Mouse (Mus musculus): ENCODE results near the gene Actr3. TPM values are rescaled to one million over a fixed set of nuclear protein-coding genes. Genes with fewer than 3 reads are reported as not detected.

The Actr3 gene
- total RNA-seq (2014; fragmentation: Nextera tagmentation) (569 and 654 TPM in 2 replicates), total RNA-seq (2017) (682 and 756 TPM in 2 replicates), polyA plus RNA-seq (2012) (444 and 504 TPM in 2 replicates)

- TF ChIP-seq TAL1 (conservative IDR thresholded peaks at IDR 0.05; ENCODE audit: low read depth, low read length) (no peak), POLR2AphosphoS5 (IDR thresholded peaks at IDR 0.05; ENCODE audit: insufficient replicate concordance, low read depth, low read length) (no peak; the same call in 1 of the 2 replicates), GATA1 (IDR thresholded peaks at IDR 0.05; ENCODE audit: borderline replicate concordance, low read length) (no peak), GATA2 (IDR thresholded peaks at IDR 0.05; ENCODE audit: borderline replicate concordance, low read depth, low read length) (no peak), CTCF (IDR thresholded peaks at IDR 0.05; ENCODE audit: low read depth, low read length) (no peak)
- ATAC-seq (ENCODE audit: extremely low read depth, insufficient number of reproducible peaks, low FRiP score, poor library complexity, severe bottlenecking) = peak; percentile 77
- H3K4me1 ChIP-seq (ENCODE audit: insufficient read depth, low read depth, low read length) = peaks cover 53% of the 10 kb centered on the region
These were observed at the start of gene Actr3 for GRCm38 (mm10) chr1:125435369-125436135. Gene Actr3 (minus strand): TSS chr1:125435727.

GRCm38 (mm10) chr1:125482459-125483287, 47.1 kb upstream of the Actr3 start:
- Histone ChIP-seq H3K27me3 (ENCODE audit: insufficient read depth, low read length) (peaks cover 8% of the 10 kb centered on the region), H3K36me3 (replicated peaks) (no peaks in the 10 kb centered on the region), H3K4me1 (ENCODE audit: insufficient read depth, low read depth, low read length) (peaks cover 22% of the 10 kb centered on the region), H3K9me3 (replicated peaks) (no peaks in the 10 kb centered on the region), H3K4me3 (ENCODE audit: low read depth, low read length) (no peak overlapping the region)
- ATAC-seq (ENCODE audit: extremely low read depth, insufficient number of reproducible peaks, low FRiP score, poor library complexity, severe bottlenecking) (no peak), DNase-seq (ENCODE audit: low spot score) (no peak)
- TF ChIP-seq TAL1 (conservative IDR thresholded peaks at IDR 0.05; ENCODE audit: low read depth, low read length) (no peak), POLR2AphosphoS5 (IDR thresholded peaks at IDR 0.05; ENCODE audit: insufficient replicate concordance, low read depth, low read length) (no peak), CTCF (IDR thresholded peaks at IDR 0.05; ENCODE audit: low read depth, low read length) (no peak), GATA2 (IDR thresholded peaks at IDR 0.05; ENCODE audit: borderline replicate concordance, low read depth, low read length) (no peak), GATA1 (IDR thresholded peaks at IDR 0.05; ENCODE audit: borderline replicate concordance, low read length) (no peak)

More at GRCm38 (mm10) chr1:125435369-125436135, at the start of gene Actr3:
- H3K36me3 ChIP-seq (replicated peaks) = peaks cover 10% of the 10 kb centered on the region
- H3K27me3 ChIP-seq (ENCODE audit: insufficient read depth, low read length) = no peaks in the 10 kb centered on the region
- H3K4me3 ChIP-seq (ENCODE audit: low read depth, low read length) = peak within 1 kb of the TSS; percentile 83
- peak; percentile 97 for DNase-seq (ENCODE audit: low spot score)
- no peaks in the 10 kb centered on the region for H3K9me3 ChIP-seq (replicated peaks)

DNA sequence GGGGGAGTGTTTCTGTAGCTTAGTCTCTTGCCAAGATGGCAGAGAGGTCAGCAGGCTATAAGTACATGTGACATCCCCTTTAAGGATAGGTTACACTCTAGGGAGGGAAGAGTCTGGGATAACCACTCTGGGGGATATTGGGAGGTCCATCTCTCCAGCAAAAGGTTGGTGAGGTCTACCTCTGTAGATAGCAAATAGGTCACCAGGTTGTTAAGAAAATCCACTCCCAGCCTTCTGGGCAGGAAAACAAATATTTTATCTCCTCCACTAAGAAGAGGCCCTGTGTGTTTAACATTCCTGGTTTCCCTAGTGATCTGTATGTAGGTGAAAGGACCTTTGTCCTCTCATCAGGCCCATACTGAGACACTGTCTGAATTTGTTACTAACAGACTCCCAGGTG, 46.3 kb upstream of the Actr3 start:
- no peak for DNase-seq (ENCODE audit: low spot score)
- Histone ChIP-seq H3K36me3 (replicated peaks) (no peaks in the 10 kb centered on the region), H3K4me1 (ENCODE audit: insufficient read depth, low read depth, low read length) (peaks cover 31% of the 10 kb centered on the region)

GRCm38 (mm10) chr1:125478588-125478987, 43.1 kb upstream of the Actr3 start:
- no peaks in the 10 kb centered on the region for H3K9me3 ChIP-seq (replicated peaks)
- ATAC-seq (ENCODE audit: extremely low read depth, insufficient number of reproducible peaks, low FRiP score, poor library complexity, severe bottlenecking) = peak; percentile 32
- H3K27me3 ChIP-seq (ENCODE audit: insufficient read depth, low read length) = peaks cover 8% of the 10 kb centered on the region
- DNase-seq (ENCODE audit: low spot score) = peak; percentile 32
- no peak overlapping the region for H3K4me3 ChIP-seq (ENCODE audit: low read depth, low read length)
- H3K36me3 ChIP-seq (replicated peaks) = no peaks in the 10 kb centered on the region
- no peak for TF ChIP-seq GATA1 (IDR thresholded peaks at IDR 0.05; ENCODE audit: borderline replicate concordance, low read length)
- TF ChIP-seq CTCF (IDR thresholded peaks at IDR 0.05; ENCODE audit: low read depth, low read length) = no peak
- no peak for TF ChIP-seq POLR2AphosphoS5 (IDR thresholded peaks at IDR 0.05; ENCODE audit: insufficient replicate concordance, low read depth, low read length)
- peaks cover 50% of the 10 kb centered on the region for H3K4me1 ChIP-seq (ENCODE audit: insufficient read depth, low read depth, low read length)

More for the DNA sequence above, 46.3 kb upstream of the Actr3 start:
- no peaks in the 10 kb centered on the region for H3K9me3 ChIP-seq (replicated peaks)
- TF ChIP-seq CTCF (IDR thresholded peaks at IDR 0.05; ENCODE audit: low read depth, low read length) = no peak
- H3K4me3 ChIP-seq (ENCODE audit: low read depth, low read length) = no peak overlapping the region
- H3K27me3 ChIP-seq (ENCODE audit: insufficient read depth, low read length) = peaks cover 8% of the 10 kb centered on the region
- ATAC-seq (ENCODE audit: extremely low read depth, insufficient number of reproducible peaks, low FRiP score, poor library complexity, severe bottlenecking) = no peak

DNA sequence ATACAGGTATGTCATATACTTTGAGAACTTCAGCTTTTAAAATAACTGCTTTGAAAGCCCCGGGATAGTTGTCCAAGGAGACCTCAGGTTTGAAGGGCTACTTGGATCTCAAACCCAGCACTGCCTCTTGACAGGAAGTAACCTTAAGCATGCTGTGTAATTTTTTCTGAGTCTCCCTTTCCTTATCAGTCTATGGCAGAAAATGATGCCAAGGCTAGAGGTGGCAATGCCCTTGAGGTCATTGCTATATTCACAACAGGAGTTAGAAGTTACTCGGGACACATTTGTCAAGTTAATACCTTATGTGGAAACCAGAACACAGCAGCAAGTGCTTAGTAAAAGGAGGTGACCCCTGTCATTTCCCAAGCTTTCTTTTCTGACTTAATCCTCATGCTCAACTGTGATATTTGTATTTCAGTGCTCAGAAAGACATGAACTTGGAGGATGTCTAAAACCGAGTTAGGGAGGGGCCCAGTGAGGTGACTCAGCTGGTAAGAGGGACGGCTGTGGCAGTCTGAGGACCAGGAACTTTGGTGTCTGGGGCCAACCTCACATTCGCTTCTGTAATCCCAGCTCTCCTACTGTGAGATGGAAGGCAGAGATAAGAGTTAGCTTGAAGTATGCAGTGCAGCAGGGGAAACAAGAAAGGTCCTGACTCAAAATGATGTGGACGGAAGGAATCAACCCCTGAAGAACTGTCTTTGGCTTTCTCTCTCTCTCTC, 40.6 kb upstream of the Actr3 start:
- peaks cover 66% of the 10 kb centered on the region for H3K4me1 ChIP-seq (ENCODE audit: insufficient read depth, low read depth, low read length)
- ATAC-seq (ENCODE audit: extremely low read depth, insufficient number of reproducible peaks, low FRiP score, poor library complexity, severe bottlenecking) (peak; percentile 87), DNase-seq (ENCODE audit: low spot score) (peak; percentile 72)
- H3K27me3 ChIP-seq (ENCODE audit: insufficient read depth, low read length) = peaks cover 5% of the 10 kb centered on the region; the same call in 1 of the 2 replicates
- H3K9me3 ChIP-seq (replicated peaks) = no peaks in the 10 kb centered on the region
- peak overlapping the region; percentile 23; the same call in 1 of the 2 replicates for H3K4me3 ChIP-seq (ENCODE audit: low read depth, low read length)
- TF ChIP-seq GATA2 (IDR thresholded peaks at IDR 0.05; ENCODE audit: borderline replicate concordance, low read depth, low read length) = 0 out of 2 replicates have a peak, but pooled peaks have one; percentile 51
- TF ChIP-seq TAL1 (conservative IDR thresholded peaks at IDR 0.05; ENCODE audit: low read depth, low read length) = no peak
- H3K36me3 ChIP-seq (replicated peaks) = no peaks in the 10 kb centered on the region

- H3K27me3 ChIP-seq (ENCODE audit: insufficient read depth, low read length) = no peaks in the 10 kb centered on the region
- ATAC-seq (ENCODE audit: extremely low read depth, insufficient number of reproducible peaks, low FRiP score, poor library complexity, severe bottlenecking) (no peak), DNase-seq (ENCODE audit: low spot score) (no peak)
- no peaks in the 10 kb centered on the region for H3K9me3 ChIP-seq (replicated peaks)
- H3K4me1 ChIP-seq (ENCODE audit: insufficient read depth, low read depth, low read length) = peaks cover 71% of the 10 kb centered on the region
- H3K4me3 ChIP-seq (ENCODE audit: low read depth, low read length) = no peak overlapping the region
- TF ChIP-seq GATA1 (IDR thresholded peaks at IDR 0.05; ENCODE audit: borderline replicate concordance, low read length) (no peak), CTCF (IDR thresholded peaks at IDR 0.05; ENCODE audit: low read depth, low read length) (no peak), POLR2AphosphoS5 (IDR thresholded peaks at IDR 0.05; ENCODE audit: insufficient replicate concordance, low read depth, low read length) (no peak), GATA2 (IDR thresholded peaks at IDR 0.05; ENCODE audit: borderline replicate concordance, low read depth, low read length) (no peak), TAL1 (conservative IDR thresholded peaks at IDR 0.05; ENCODE audit: low read depth, low read length) (no peak)
- H3K36me3 ChIP-seq (replicated peaks) = no peaks in the 10 kb centered on the region
These were observed 38.3 kb upstream of the Actr3 start for GRCm38 (mm10) chr1:125473866-125474265.
